Mouse (Mus musculus) liver, adult 2 months (tissue): ENCODE measurements at regions not wholly inside any gene's neighbourhood (a gene's known extent, or its start where the extent isn't known, plus 50 kb on each side); places are given as distances from the start of the nearest gene placed in this dataset.

ENCODE experiments used
- CTCF ChIP-seq: fragments of 200-500 bp; IDR thresholded peaks from 2 replicates; pipeline ENCODE4 v1.5.1; 2011; ENCODE audit warnings: low read depth, low read length, control low read depth
- POLR2A ChIP-seq: fragments of 200-500 bp; IDR thresholded peaks from 2 replicates; pipeline ENCODE4 v1.6.1; 2011; ENCODE audit warnings: low read length, control low read depth; ENCODE audit not compliant: insufficient read depth; ENCODE audit errors: extremely low read depth

DNA sequence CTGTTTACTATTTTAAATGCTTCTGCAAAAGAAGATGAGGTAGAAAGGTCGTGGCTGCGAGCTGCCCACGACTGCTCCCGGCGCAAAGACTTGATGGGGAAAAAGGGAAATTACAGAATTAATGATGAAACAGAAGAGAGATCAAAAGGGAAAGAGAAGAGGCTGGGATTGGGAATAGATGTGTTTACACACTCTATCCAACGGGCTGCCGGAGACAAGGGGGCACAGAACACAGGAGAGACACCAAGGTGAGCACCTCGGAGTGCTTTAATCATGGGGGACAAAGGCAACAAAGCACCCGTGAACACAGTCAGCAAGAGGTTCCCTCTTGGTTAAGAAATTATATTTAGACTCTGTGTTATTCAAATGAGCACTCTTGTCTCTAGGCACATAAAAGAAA lies 326.1 kb upstream of the Noct start:
- TF ChIP-seq CTCF: no peak
- no peak for TF ChIP-seq POLR2A
